Mouse (Mus musculus): ENCODE measurements around the gene Plekhf1.

Plekhf1 gene

DNA sequence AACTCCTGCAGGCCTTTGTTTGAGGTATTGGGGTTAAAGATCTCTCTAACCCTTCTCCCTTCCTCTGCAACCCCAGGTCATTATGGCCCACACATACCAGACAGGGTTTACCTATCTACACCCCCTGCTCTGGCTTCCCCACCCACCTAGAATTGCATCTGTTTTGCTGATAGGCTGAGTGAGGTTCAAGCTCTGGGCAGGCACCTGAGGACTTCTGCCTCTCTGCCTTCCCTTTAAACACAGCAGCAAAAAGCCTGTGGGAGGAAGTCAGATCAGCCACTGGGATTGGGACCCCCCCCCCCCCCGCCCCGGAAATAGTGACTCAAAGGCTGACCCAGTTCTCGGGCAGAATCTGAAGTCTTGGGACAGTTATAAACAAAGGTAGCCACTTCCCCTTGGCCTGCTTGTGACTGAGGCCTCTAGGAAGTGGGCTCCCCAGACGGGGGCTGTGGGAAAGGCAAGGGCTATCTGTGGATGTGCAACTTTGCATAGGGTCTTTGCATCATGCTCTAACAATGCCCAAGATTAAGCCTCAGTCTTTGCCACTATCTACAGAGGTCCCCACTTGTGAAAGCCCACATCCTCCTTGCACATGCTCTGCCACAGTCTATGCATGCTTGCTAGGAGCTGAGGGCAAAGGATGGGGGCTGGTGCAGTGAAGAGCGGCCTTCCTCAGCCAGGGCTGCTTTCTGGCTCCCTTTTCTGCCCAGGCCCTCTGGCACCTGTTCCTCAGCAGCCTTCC lies 13.2 kb downstream of the Plekhf1 start:
- peaks cover 56% of the 10 kb centered on the region for H3K4me1 ChIP-seq (replicated peaks; ENCODE audit: low read depth, low read length)
- TF ChIP-seq NANOG (IDR thresholded peaks at IDR 0.05; ENCODE audit: borderline replicate concordance, low read length): no peak
- H3K36me3 ChIP-seq (ENCODE audit: insufficient read depth, low read length): peaks cover 13% of the 10 kb centered on the region
- no peak overlapping the region; the same call in 1 of the 2 replicates for H3K4me3 ChIP-seq (replicated peaks; ENCODE audit: low read length)
- H3K27me3 ChIP-seq (ENCODE audit: insufficient read depth, low read length): no peaks in the 10 kb centered on the region
- H3K9me3 ChIP-seq (ENCODE audit: low read length): no peaks in the 10 kb centered on the region

GRCm38 (mm10) chr7:38212651-38213062 lies 15.2 kb downstream of the Plekhf1 start:
- Histone ChIP-seq H3K27me3 (ENCODE audit: insufficient read depth, low read length) (no peaks in the 10 kb centered on the region), H3K9me3 (ENCODE audit: low read length) (no peaks in the 10 kb centered on the region), H3K36me3 (ENCODE audit: insufficient read depth, low read length) (no peaks in the 10 kb centered on the region), H3K4me1 (replicated peaks; ENCODE audit: low read depth, low read length) (peaks cover 69% of the 10 kb centered on the region), H3K4me3 (replicated peaks; ENCODE audit: low read length) (no peak overlapping the region)
- TF ChIP-seq NANOG (IDR thresholded peaks at IDR 0.05; ENCODE audit: borderline replicate concordance, low read length): no peak
- TF ChIP-seq CTCF (conservative IDR thresholded peaks at IDR 0.05; ENCODE audit: low read length): no peak
- TF ChIP-seq POU5F1 (IDR thresholded peaks at IDR 0.05; ENCODE audit: borderline replicate concordance, low read length): no peak

GRCm38 (mm10) chr7:38209478-38210152 lies 18.2 kb downstream of the Plekhf1 start:
- no peak overlapping the region for H3K4me3 ChIP-seq (replicated peaks; ENCODE audit: low read length)
- H3K9me3 ChIP-seq (ENCODE audit: low read length): peaks cover under 1% of the 10 kb centered on the region
- no peak for TF ChIP-seq NANOG (IDR thresholded peaks at IDR 0.05; ENCODE audit: borderline replicate concordance, low read length)
- TF ChIP-seq POU5F1 (IDR thresholded peaks at IDR 0.05; ENCODE audit: borderline replicate concordance, low read length): no peak
- no peak for TF ChIP-seq CTCF (conservative IDR thresholded peaks at IDR 0.05; ENCODE audit: low read length)
- H3K4me1 ChIP-seq (replicated peaks; ENCODE audit: low read depth, low read length): peaks cover 71% of the 10 kb centered on the region
- no peaks in the 10 kb centered on the region for H3K27me3 ChIP-seq (ENCODE audit: insufficient read depth, low read length)
- H3K36me3 ChIP-seq (ENCODE audit: insufficient read depth, low read length): no peaks in the 10 kb centered on the region

DNA sequence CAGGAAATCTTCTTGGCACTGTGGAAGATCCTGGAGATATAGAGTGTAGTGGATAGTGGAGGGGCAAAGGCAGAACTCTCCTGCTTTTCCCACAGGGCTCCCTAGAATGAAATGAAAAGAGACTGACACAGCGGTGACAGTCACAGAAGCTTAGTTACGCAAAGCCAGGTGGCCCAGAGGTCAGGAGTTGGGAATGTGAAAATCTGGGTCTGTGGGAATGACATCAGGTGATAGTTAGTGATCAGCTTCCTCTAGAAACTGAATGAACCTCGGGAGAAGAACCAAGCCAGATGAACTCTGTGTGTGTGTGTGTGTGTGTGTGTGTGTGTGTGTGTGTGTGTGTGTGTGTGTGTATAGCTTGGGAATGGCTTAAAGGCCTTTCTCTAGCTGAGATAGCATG lies 18.8 kb downstream of the Plekhf1 start:
- TF ChIP-seq NANOG (IDR thresholded peaks at IDR 0.05; ENCODE audit: borderline replicate concordance, low read length) (no peak), POU5F1 (IDR thresholded peaks at IDR 0.05; ENCODE audit: borderline replicate concordance, low read length) (no peak), CTCF (conservative IDR thresholded peaks at IDR 0.05; ENCODE audit: low read length) (no peak)
- Histone ChIP-seq H3K36me3 (ENCODE audit: insufficient read depth, low read length) (no peaks in the 10 kb centered on the region), H3K4me3 (replicated peaks; ENCODE audit: low read length) (no peak overlapping the region), H3K9me3 (ENCODE audit: low read length) (peaks cover 6% of the 10 kb centered on the region), H3K4me1 (replicated peaks; ENCODE audit: low read depth, low read length) (peaks cover 65% of the 10 kb centered on the region), H3K27me3 (ENCODE audit: insufficient read depth, low read length) (no peaks in the 10 kb centered on the region)

DNA sequence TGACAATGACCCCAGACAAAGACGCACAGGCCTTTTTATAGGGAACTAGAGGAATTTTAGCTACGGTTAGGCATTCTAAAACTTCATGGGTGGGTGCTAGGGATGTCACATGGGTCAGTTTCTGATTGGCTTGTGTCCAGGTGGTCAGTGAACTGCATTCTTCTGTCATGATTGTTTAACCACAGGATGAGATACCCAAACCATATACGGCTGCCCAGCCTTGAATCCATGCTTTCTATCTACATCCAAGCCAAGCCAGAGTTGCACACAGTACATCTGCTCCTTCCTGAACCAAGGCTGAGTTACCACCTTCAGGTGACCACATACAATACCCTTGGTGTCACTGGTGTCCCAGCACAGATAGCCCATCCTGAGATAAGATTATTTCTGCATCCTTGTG lies 21.3 kb downstream of the Plekhf1 start:
- no peak overlapping the region for H3K4me3 ChIP-seq (replicated peaks; ENCODE audit: low read length)
- H3K36me3 ChIP-seq (ENCODE audit: insufficient read depth, low read length): no peaks in the 10 kb centered on the region
- TF ChIP-seq CTCF (conservative IDR thresholded peaks at IDR 0.05; ENCODE audit: low read length): no peak
- no peak for TF ChIP-seq POU5F1 (IDR thresholded peaks at IDR 0.05; ENCODE audit: borderline replicate concordance, low read length)
- no peak for TF ChIP-seq NANOG (IDR thresholded peaks at IDR 0.05; ENCODE audit: borderline replicate concordance, low read length)
- no peaks in the 10 kb centered on the region for H3K27me3 ChIP-seq (ENCODE audit: insufficient read depth, low read length)
- peaks cover 67% of the 10 kb centered on the region for H3K4me1 ChIP-seq (replicated peaks; ENCODE audit: low read depth, low read length)
- peaks cover 6% of the 10 kb centered on the region for H3K9me3 ChIP-seq (ENCODE audit: low read length)

DNA sequence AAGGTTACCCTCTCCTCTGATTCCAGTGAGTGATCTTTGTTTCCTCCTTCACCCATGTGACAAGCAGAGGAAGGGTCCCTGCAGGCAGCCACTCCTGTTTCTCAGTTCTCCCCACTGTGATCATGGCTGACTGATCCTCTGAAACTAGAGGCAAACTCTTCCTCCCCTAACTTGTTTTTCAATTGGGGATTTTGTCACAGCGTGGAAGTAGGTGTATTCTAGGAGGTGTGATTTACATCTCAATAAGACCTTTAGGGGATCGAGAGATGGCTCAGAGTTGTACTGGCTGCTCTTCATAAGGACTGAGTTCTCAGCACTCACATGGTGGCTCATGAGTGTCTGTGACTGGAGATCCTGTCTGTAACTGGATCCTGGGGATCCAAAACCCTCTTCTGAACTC lies 22.0 kb downstream of the Plekhf1 start:
- no peak overlapping the region for H3K4me3 ChIP-seq (replicated peaks; ENCODE audit: low read length)
- no peaks in the 10 kb centered on the region for H3K27me3 ChIP-seq (ENCODE audit: insufficient read depth, low read length)
- H3K9me3 ChIP-seq (ENCODE audit: low read length): peaks cover 6% of the 10 kb centered on the region
- H3K4me1 ChIP-seq (replicated peaks; ENCODE audit: low read depth, low read length): peaks cover 73% of the 10 kb centered on the region
- no peak for TF ChIP-seq POU5F1 (IDR thresholded peaks at IDR 0.05; ENCODE audit: borderline replicate concordance, low read length)
- no peak for TF ChIP-seq NANOG (IDR thresholded peaks at IDR 0.05; ENCODE audit: borderline replicate concordance, low read length)
- TF ChIP-seq CTCF (conservative IDR thresholded peaks at IDR 0.05; ENCODE audit: low read length): no peak
- H3K36me3 ChIP-seq (ENCODE audit: insufficient read depth, low read length): no peaks in the 10 kb centered on the region

DNA sequence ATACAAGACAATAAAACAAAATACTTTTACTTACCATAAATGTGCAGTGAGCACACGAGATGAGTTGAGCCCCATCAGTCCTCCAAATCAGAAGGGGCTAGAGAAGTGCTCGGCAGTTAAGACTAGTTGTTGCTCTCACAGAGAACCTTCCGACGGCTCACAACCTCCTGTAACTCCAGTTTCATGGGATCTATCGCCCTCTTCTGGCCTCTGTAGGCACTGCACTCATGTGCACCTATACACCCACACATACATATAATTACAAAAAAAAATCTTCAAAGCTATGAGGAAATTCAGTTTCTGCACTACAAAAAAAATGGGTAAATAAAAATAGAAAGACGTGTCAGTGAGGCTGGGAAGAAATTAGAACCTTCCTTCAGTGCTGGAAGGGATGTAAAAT lies 23.5 kb downstream of the Plekhf1 start:
- H3K9me3 ChIP-seq (ENCODE audit: low read length): peaks cover 6% of the 10 kb centered on the region
- H3K36me3 ChIP-seq (ENCODE audit: insufficient read depth, low read length): no peaks in the 10 kb centered on the region
- no peak for TF ChIP-seq POU5F1 (IDR thresholded peaks at IDR 0.05; ENCODE audit: borderline replicate concordance, low read length)
- TF ChIP-seq CTCF (conservative IDR thresholded peaks at IDR 0.05; ENCODE audit: low read length): peak; percentile 67
- H3K4me1 ChIP-seq (replicated peaks; ENCODE audit: low read depth, low read length): peaks cover 65% of the 10 kb centered on the region
- H3K27me3 ChIP-seq (ENCODE audit: insufficient read depth, low read length): no peaks in the 10 kb centered on the region
- no peak overlapping the region for H3K4me3 ChIP-seq (replicated peaks; ENCODE audit: low read length)

- no peak overlapping the region for H3K4me3 ChIP-seq (replicated peaks; ENCODE audit: low read length)
- peaks cover 6% of the 10 kb centered on the region for H3K9me3 ChIP-seq (ENCODE audit: low read length)
- H3K36me3 ChIP-seq (ENCODE audit: insufficient read depth, low read length): no peaks in the 10 kb centered on the region
- TF ChIP-seq POU5F1 (IDR thresholded peaks at IDR 0.05; ENCODE audit: borderline replicate concordance, low read length): no peak
- TF ChIP-seq NANOG (IDR thresholded peaks at IDR 0.05; ENCODE audit: borderline replicate concordance, low read length): no peak
- TF ChIP-seq CTCF (conservative IDR thresholded peaks at IDR 0.05; ENCODE audit: low read length): no peak
- H3K4me1 ChIP-seq (replicated peaks; ENCODE audit: low read depth, low read length): peaks cover 54% of the 10 kb centered on the region
- H3K27me3 ChIP-seq (ENCODE audit: insufficient read depth, low read length): no peaks in the 10 kb centered on the region
Observed at GRCm38 (mm10) chr7:38201290-38201658, 26.5 kb downstream of the Plekhf1 start.
